Mouse (Mus musculus) brain, embryonic 14.5 days (tissue): ENCODE data around the gene Klhl3. TPM values are rescaled to one million over a fixed set of nuclear protein-coding genes. Genes with fewer than 3 reads are reported as not detected.

Source experiments
- DNase-seq: peaks from one replicate; pipeline ENCODE4 v3.0.0-alpha.2; 2011; ENCODE audit warnings: low read depth
- CTCF ChIP-seq: fragments of 200-500 bp; IDR thresholded peaks from 2 replicates; pipeline ENCODE4 v1.5.1; 2012; ENCODE audit warnings: inconsistent platforms, mild to moderate bottlenecking, moderate library complexity, borderline replicate concordance; ENCODE audit not compliant: insufficient read depth, insufficient read length; ENCODE audit errors: extremely low read depth
- POLR2A ChIP-seq: fragments of 200-500 bp; IDR thresholded peaks from 2 replicates; pipeline ENCODE4 v1.6.1; 2012; ENCODE audit warnings: mild to moderate bottlenecking, inconsistent platforms, borderline replicate concordance; ENCODE audit not compliant: poor library complexity, insufficient read depth, insufficient read length, severe bottlenecking; ENCODE audit errors: extremely low read depth
- polyA plus RNA-seq: library from polyadenylated mRNA; depleted of rRNA; stranded (reverse); fragments of >200 nt; gene quantifications from 2 replicates; pipeline ENCODE4 v1.2.3, GENCODE M21; 2012

The Klhl3 gene
- polyA plus RNA-seq, 1 experiment, result 10.9 TPM

- TF ChIP-seq CTCF (no peak), POLR2A (no peak)
- DNase-seq, result no peak
These were observed 78.9 kb downstream of the Klhl3 start for GRCm38 (mm10) chr13:58034507-58034906.

- DNase-seq, result peak; percentile 68
- no peak for TF ChIP-seq POLR2A
- peak; percentile 84 for TF ChIP-seq CTCF
These were observed 81.6 kb downstream of the Klhl3 start for GRCm38 (mm10) chr13:58031755-58032154.

- no peak for TF ChIP-seq CTCF
- no peak for TF ChIP-seq POLR2A
- DNase-seq, result no peak
These were observed 86.3 kb downstream of the Klhl3 start for GRCm38 (mm10) chr13:58027115-58027514.

- DNase-seq, result no peak
These were observed 87.5 kb downstream of the Klhl3 start for GRCm38 (mm10) chr13:58025701-58026414.

GRCm38 (mm10) chr13:58023726-58024453 is 89.5 kb downstream of the Klhl3 start:
- DNase-seq, result peak; percentile 79
- TF ChIP-seq POLR2A, result no peak
- no peak for TF ChIP-seq CTCF

More at GRCm38 (mm10) chr13:58025701-58026414, 87.5 kb downstream of the Klhl3 start:
- TF ChIP-seq POLR2A (no peak), CTCF (no peak)

DNA sequence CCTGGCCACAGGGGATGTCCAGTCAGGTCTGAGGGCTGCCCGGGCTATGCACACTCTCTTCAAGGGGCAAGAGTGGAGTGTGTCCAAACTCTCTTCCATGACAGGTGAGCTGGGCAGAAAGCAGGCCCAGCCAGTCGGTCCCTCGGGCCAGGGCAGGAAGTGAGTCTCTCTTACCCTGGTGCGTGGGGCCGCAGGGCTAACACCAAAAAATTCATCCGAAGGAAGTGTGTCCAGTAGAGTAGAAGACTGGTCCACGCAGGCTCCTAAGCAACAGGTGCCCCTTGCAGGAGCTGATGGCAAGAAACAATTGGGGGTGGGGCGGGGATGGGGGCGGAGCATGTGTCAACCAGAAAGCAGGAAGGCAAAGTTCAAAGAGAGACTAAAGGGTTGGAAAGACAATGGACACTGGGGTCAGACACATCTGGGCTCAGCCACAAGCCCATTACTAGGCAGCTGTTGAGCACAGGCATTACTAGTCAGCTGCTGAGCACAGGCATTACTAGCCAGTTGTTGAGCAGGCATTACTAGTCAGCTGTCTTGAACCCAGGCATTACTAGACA is 90.3 kb downstream of the Klhl3 start:
- no peak for DNase-seq
- TF ChIP-seq CTCF (no peak), POLR2A (no peak)

DNA sequence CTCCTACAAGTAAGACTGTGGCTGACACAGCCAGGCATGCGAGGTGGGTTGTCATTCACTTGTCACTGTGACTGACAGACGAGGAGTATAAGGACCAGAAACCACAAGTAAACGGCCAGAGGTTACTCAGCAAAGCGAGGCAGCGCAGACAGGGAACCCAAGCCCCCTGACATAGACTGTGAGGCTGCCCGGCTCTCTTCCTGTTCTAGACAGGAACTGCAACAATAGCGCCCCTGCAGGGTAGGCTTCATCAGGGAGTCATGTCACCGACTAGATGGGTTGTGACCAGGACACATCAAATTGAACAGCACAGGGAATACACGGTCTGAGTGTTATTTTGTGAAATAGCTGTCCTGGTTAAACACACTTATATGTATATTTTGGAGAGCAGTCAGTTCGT is 93.0 kb downstream of the Klhl3 start:
- no peak for TF ChIP-seq CTCF
- TF ChIP-seq POLR2A, result no peak
- DNase-seq, result no peak

GRCm38 (mm10) chr13:58017298-58017697 is 96.1 kb downstream of the Klhl3 start:
- DNase-seq, result no peak
- TF ChIP-seq CTCF (no peak), POLR2A (no peak)

DNA sequence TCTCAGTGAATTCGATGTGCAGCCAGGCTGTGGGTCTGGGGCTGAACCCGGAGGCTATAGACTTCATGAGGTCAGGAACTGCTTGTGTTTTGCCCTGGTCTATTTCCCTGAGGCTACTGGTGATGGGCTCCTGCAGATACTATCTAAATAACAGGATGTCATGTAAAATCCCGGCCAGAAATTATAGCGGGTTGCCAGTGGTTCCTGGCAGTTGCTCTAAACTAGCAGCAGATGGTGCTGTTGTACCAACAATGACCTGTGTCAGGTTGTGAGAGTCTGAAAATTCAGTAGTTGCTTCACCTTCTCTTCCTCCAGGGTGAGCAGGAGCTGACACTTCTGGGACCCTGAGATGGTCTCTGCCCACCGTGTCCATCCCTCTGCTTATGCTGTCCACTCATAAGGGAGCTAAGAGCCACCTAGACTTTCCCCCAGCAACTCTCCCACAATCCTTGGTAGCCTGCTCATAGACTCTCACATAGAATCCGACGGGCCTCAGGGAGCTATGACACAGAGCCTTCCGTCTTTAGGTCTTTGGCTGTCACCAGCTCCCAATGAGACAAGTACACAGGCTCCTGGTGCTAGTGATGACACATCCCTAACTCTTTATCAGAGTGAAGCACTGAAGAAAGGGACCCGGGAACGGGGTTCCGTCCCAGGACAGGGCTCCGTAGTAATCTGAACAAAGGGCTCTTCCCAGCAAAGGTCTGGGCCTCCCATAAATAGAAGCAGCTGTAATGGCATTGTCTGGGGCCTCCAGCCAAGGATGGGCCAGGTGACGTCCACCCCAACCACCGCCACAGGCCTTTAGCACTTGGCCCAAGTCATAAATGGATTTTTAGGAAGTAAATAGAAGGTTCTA is 101.1 kb downstream of the Klhl3 start:
- TF ChIP-seq POLR2A (no peak), CTCF (peak; percentile 82; the same call in 1 of the 2 replicates)
- peak; percentile 84 for DNase-seq

DNA sequence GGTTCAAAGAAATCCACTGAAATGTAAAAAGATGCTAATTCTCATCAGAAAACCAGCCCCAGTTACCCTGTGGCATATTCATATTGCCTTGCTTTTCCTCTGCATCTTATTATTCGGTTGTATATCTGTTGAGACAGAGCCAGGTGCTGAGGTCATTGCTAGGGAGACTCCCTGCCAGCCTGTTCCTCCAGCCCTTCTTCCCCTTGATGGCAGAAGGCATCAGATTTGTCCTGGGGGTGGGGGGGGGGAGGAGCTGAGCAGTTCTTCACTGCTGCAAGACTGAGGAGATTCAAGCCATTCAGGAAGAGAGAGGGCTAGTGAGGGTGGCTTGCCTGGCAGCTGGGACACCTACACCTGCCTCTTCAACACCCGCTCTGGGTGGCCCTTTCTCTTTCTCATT is 101.9 kb downstream of the Klhl3 start:
- TF ChIP-seq POLR2A (no peak), CTCF (no peak)
- no peak for DNase-seq

DNA sequence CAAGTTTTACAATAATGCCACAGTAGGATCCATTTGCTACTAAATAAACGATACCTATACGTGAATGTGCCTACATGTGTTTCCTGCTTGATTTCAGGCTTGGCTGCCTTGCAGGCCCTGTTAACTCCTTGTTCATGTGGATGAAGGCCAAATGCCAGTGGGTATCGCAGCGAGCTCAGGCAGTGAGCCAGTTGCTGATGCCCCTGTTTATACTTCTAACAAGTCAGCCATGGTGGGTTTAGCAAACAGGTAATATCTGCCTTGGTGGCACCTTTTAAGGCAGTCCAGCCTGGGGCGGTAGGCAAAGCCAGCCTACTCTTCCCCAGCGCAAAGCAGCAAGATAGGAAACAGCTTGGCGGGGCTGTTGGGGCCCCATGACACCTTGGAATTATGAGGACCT is 103.0 kb downstream of the Klhl3 start:
- no peak for TF ChIP-seq POLR2A
- no peak for TF ChIP-seq CTCF
- DNase-seq, result no peak
